Mouse (Mus musculus): ENCODE results near the gene Gadd45gip1.
A peak's percentile ranks its signal among the peaks of the same experiment; 100 is the strongest.

The Gadd45gip1 gene

DNA sequence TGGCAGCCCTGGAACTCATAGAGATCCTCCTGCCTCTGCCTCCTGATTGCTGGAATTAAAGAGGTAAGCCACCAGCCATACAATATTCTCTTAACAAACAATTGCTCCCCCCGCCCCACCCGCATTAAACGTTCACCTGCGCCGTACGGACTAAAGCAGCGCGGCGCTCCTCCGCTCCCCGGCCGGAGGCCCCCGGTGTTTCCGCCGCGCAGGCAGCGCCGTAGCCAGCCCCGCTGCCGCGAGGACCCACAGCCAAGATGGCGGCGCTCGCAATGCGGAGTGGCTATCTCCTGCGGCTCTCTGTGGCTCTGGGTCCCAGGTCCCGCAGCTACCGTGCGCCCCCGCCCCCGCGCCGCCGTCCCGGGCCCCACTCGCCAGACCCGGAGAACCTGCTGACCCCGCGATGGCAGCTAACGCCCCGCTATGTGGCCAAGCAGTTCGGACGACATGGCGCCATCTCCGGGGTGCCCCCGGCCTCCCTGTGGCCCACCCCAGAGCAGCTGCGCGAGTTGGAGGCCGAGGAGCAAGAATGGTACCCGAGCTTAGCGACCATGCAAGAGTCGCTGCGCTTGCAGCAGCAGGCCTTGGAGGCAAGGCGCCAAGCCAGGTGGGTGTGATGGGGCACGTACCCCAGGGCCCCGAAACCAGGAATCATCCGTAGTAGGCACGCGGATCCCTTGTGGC is 854 bp downstream of the Gadd45gip1 start:
- no peak for DNase-seq (ENCODE audit: low spot score)

DNA sequence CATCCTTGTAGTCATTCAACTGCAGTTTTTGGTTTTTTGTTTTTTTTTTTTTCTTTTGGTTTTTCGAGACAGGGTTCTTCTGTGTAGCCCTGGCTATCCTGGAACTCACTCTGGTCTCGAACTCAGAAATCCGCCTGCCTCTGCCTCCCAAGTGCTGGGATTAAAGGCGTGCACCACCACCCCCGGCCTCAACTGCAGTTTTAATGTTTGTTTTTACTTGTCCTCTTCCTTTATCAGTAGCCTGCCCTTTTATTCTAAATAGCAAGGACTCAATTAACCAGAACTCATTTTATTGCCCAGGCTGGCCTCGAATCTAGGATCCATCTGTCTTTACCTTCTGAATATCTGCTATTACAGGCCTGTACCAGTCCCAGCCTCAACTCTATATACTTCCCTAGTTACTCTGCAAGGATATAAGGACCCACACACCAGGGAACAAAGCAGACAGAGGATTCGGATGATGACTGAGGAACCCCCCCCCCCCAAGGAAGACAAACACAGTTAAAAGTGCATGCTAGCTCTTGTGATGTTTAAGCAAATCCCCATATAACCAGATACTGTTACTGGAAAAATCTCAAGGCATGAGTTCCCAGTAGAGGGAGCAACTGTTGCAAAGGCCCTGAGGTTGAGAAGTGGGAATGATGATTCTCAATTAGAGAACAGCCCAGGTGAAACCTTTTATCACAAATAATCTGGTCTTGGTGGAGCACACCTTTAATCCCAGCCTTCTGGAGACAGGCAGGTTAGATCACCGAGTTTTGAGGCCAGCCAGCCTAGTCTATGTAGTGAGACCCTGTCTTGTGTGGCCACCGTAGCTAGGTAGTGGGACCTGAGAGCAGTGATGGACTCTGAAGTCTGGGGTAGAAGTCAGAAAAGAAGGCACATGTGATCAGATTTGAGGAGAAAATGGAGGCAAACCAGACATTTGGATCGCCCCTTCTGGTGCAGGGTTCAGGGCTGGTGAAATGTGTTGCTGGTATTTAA is 1.7 kb downstream of the Gadd45gip1 start:
- no peak for DNase-seq (ENCODE audit: low spot score)

DNA sequence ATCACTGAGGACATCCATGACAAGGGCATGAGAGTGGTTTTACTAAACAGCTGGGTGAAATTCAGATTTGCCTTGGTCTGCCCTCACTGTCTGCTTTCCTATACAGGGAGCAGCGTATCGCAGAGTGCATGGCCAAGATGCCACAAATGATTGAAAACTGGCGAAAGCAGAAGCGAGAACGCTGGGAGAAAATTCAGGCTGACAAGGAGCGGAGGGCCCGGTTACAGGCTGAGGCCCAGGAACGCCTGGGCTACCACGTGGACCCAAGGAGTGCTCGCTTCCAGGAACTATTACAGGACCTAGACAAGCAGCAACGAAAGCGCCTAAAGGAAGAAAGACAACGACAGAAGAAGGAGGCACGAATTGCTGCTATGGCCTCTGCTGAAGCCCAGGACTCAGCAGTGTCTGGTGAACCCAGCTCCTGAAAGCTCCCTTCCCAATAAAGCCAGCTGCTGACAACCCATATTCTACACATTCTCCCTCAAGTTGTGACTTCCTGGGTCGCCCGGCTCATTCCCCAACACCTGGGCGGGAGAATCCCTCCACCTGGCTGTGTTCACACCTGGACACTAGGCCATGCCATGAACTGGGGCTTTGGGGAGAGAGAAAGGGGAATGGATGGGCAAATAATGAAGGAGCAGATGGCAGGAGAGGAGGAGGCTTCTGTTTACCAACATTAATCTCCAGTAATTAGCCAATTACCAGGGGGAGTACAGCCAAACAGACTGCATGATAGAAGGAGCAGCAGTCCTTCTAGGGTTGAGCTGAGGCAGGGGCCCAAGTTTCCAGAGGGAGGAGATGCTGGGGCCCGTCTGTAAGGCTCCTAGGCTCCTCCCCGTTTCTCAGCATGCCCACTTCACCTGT is 2.9 kb downstream of the Gadd45gip1 start:
- DNase-seq (ENCODE audit: low spot score): no peak

DNA sequence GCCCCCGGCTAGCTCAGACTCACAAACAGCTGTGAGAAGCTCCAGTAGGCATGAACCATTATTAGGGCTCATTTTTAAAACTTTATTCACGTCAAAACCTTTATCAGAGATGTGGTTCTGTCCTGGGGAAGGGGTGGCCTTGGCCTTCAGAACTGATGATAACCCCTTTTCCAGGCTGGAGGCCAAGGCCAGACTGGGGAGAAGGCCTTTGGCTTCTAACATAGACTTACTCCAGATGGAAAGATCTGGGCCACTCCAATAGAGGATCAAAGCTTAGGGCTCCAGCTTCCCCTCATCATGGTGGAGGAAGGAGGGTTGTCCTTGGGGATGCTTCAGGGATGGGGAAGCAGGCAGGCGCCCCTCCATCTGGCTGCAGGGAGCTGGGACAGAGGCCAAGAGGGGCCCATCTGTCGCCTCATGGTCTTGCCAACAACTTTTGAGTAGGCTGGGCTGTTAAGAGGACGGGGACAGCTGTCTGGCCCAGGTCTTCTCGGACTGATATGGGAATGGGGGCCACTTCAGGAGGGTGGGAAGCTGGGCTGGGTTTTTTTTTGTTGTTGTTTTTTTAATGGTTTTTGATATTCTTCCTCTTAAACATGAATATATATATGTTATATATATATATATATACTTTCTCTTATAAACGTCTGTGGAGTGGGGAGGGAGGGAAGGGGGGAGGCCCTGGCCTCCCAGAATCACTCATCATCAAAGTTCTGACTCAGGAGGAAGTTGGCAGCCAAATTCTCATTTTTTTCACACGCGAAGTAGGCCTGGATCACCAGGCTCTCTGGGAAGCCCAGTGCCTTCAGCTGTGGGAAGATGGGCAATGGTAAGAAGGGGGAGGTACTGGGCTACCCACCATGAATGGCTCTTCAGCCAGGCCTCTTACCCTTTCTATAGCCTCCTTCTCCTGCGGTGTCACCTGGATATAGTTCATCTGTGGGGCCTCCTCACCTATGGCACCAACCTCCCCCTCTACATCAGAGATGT is 3.8 kb downstream of the Gadd45gip1 start:
- peak; percentile 72 for DNase-seq (ENCODE audit: low spot score)

DNA sequence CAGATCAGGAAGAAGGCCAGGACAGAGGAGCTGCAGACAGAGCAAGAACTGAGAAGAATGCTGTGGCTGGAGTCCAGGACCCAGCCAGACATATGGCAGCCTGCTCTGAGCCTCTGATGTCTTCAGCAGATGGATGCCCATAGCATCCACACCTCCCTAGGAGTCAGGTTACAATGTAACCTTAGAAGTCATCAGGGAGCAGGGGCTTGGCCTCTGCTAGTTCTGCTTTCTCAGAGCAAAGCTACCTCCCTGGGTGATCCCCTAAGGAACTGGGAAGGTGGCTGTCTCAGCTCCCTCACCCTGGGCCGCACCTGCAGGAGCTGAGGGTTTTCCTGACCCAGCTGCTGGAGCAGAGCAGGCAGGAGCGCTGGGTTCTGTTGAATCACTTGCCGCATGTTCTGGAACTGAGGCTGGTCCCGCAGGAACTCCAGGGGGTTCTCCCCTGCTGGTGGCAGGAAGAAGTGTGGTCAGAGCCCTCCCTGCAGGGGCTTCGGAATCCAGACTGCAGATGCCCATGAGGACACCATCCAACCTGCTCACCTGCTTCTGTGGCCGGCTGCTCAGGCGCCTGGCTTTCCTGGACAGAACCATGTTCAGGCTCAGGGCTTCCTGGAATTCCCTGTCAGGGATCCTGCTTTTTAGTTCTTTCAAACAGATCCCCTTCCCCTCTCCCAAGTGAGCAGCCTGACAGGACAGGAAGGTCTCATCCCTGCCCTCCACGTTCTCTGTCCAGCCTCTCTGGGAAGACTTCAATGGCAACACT is 6.0 kb downstream of the Gadd45gip1 start:
- no peak for DNase-seq (ENCODE audit: low spot score)

DNA sequence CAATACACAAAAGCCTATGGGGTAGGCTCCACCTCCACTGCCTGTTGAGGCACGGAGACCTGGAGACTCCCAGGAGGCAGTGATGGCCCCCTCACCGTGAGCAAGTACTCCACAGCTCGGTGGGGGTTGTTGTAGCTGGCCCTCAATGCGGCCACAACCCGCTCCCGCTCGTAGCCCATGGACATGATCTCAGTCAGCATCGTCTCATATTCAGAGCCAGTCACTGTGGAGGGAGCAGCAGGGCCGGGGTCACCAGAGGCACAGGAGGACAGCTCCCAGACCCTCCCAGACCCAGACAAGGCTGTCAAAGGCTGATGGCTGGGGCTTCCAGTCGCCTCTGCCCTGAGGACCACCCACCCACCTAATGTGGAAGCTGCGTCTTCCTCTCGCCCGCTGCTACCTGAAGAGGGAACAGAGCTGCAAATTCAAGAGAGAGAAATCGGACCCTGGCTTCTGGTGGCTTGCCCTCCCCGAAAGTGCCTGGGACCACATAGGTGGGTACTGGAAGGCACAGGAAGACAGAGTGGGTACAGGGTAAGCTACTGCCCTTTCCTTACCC is 6.7 kb downstream of the Gadd45gip1 start:
- DNase-seq (ENCODE audit: low spot score): no peak

DNA sequence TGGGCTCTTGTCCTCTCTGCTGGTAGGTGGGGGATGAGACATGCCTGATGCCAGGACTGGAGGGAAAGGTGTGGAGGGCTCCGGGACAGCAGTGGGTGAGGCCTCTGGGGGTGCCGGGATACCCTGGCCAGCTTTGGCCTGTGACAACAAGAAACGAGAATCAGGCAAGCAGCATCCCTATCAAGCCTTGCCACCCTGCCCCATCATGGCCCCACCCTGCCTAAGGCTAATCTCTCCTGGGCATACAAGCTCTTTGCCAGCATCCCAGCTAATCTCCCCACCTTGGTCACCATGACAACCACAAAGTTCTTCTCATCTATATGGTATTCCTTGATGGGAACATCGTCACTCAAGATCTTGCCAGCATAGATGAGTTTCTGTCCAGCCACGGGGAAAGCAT is 7.2 kb downstream of the Gadd45gip1 start:
- DNase-seq (ENCODE audit: low spot score): no peak

DNA sequence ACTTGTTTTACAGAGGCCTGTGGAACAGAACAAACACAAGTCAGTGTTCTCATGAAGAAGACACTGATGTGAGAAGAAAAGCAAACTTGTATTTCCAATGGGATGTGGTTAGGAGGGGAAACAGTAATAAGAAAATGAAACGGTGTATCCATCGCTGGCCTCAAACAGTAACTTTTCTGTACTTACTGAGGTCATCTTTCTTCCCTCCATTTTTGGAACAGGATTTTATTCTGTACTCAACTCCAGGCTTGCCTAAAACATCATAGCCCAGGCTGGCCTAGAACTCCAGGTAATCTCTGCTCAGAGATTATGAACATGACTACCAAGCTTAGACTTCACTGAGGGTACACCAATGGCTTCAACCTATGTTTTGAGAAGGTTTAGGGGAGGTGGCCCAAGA is 8.1 kb downstream of the Gadd45gip1 start:
- DNase-seq (ENCODE audit: low spot score): no peak

DNA sequence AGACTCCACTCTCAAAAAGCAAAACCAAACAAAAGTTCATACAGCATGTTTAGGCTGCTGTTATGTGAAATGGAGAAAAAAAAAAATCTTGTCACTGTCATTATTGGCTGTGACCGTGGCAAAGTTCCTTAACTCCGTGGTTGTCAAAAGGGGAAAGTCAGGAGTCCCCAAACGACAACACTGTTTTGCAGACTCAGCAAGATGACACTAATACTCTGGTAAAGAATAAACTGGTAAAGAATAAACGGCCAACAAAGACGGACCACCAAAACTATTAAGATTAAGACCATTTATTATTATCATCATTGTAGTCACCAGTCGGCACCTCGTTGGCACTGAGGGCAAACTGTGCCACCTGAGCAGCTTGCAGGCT is 8.5 kb downstream of the Gadd45gip1 start:
- DNase-seq (ENCODE audit: low spot score): no peak

DNA sequence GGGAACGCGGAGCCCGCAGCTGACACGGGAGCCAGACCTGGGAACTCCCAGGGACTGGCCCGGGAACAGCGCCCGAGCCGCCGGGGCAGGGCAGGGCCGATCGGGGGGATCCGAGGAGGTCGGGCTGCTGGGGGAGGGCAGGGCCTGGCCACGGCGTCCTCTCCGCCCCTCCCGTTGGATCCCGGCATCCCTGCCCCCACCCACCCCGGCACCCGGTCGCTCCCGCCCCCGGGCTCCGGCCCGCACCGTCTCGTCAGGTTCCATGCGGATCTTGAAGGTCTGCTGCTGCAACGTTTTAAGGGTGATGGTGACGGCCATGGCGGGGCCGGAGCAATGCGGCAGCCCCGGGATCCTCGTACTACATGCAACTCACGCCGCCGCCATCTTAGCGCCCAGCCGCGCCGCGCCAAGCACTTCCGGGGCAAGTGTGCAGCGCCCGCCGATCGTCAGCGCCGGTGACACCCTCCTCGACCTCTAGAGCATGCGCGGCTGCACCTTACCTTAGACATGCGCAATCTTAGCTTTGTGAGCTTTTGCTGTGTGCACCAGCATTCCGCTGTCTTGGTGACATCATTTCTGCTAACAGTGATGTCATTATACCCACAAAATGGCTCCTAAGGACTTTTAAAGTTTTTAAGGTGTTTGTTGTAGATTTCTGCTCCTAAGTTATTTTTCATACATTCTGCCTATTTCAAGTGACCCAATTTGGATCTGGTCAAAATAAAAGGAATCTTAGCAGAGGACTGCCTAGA is 9.1 kb downstream of the Gadd45gip1 start, which contains the start of gene Rad23a:
TSS of gene Rad23a (minus strand) at position 418 of the 752 bp plus-strand sequence.
- peak; percentile 78 for DNase-seq (ENCODE audit: low spot score)

DNA sequence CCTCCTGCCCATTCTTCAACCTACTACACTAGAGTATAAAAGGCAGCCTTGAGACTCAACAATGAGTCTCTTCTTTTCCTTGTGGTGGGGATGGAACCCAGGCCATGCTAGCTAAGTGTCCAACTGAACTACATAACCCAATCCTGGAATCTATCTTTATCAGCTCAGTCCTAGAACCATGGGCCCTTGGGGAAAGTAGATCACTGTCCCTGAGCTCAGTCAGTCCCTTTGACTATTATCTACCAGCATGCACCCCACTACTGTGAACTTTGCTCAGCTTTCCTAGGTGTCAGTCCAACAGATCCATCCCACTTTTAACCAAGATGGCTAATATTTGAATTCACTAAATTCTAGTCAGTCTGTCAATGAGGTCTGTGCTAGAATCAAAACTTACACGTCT is 10.2 kb downstream of the Gadd45gip1 start:
- no peak for DNase-seq (ENCODE audit: low spot score)

DNA sequence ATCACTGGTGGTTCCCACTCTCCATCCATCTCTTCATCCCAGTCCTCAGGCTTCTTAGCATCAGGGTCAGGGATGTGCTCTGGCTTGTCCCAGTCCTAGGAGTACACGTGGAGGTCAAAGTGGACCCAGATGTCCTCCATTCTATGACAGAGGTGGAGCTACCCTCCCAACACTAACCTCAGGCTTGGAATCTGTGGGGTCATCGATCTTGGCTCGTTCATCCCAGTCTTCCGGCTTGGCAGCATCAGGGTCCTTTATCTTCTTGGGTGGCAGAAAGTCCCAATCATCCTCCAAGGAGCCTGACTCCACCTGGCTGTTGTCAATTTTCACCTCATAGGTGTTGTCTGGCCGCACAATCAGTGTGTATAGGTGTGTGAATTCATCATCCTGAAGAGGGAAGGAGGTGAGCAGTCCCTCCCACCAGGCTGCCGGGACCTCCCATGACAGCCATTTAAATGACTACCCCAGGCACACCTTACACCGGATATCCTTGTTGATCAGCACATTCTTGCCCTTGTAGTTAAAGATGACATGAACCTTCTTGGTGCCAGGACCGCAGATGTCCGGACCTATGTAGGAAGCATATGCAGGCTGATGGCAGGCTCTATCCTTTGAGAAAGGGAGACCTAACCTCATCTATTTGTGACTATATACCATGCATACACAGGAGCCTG is 13.2 kb downstream of the Gadd45gip1 start:
- DNase-seq (ENCODE audit: low spot score): no peak

DNA sequence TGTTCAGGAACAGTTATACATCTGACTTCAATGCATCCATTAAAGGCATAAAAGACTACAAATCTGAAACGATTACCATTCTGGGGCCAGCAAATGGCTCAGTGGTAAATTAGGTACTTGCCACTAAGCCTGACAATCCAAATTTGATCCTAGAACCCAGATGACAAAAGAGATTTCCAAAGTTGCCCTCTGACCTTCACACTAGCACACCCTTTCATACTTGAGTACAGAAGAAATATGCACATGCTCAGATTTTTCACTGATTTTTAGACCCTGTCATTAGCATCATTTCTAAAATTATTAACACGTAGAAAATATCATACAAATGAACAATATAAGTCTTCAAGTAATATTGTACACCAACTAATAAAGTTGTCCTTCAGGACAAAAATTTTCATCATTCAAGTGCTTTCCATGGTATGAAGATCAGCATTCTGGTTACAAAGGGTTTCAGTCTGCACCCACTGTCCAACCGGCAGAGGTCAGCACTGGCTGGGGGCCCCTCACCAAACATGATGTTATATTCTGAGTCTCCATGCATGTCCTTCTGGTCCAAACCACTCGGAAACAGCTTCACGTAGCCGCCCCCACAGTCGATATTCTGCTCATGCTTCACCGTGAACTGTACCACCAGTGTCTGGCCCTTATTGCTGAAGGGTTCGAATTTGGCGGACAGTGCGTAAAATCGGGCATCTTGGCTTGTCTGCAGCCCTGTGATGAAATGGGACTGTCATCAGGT is 14.2 kb downstream of the Gadd45gip1 start:
- DNase-seq (ENCODE audit: low spot score): no peak

DNA sequence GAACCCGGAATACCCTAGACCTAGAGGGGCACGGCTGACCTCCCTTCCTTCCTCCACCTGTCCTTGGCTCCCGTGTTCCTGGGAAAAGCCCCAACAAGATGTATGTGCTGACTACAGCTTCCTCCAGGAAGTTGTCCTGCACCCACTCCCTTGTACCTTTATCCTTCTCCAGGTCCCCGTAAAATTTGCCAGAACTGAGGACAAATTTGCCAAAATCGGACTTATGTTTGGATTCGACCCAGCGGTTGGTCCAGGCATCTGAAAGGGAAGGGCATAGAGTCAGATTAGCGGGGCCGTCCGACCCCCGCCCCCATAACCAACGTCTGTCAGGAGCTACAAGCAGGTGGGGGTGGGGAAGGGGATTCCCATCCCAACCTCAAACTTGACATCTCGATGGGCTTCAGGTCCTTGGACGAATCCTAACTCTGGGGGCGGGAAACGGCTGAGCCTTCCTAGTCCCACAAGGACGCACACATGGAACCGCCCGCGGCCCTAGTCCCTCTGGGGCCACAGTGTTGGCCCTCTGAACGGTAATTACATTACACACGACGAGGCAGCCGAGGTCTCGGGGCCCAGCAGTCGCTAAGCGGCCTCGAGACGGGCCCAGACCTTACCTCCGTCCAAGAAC is 14.9 kb downstream of the Gadd45gip1 start:
- no peak for DNase-seq (ENCODE audit: low spot score)

DNA sequence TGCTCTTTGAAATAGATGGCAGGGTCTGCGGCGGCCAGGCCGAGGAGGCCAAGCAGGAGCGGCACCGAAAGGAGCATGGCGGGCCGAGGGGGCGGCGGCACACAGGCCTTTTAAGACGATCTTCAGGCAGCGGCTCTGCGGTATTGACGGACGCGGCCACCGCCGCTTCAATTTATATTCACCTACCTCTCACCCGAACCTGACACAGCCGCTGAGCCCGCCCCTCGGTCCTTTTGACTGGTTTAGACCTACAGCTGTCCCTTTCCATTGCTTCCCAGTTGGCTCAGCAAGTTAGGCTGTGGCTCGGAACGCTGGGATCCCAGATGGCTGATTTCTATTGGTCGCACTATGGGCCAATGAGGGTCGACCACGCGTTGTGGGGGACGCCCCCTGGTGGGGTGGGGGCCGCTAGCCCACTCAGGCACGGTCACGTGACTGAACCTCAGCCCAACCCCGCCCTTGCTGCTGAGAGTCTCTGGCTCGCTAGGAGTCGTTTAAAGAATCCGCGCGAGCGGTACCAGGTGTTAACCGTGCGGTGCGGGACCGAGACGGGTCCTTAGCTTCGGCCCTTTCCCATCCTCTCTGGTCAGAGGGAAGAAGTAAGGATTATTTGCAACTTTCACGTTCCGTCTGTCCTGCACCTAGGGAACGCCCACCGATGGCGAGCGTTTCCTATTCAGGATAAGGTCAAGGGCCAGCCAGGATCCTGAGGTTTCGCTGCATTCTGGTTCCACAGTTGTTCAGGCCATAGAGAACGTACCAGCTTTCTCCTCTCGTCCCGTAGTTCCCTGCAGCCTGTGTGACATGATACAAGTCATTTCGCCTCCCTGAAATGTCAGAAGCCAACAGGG is 15.6 kb downstream of the Gadd45gip1 start, which contains the start of gene Calr:
TSS of gene Calr (minus strand) at position 213 of the 851 bp plus-strand sequence.
- peak; percentile 99 for DNase-seq (ENCODE audit: low spot score)

DNA sequence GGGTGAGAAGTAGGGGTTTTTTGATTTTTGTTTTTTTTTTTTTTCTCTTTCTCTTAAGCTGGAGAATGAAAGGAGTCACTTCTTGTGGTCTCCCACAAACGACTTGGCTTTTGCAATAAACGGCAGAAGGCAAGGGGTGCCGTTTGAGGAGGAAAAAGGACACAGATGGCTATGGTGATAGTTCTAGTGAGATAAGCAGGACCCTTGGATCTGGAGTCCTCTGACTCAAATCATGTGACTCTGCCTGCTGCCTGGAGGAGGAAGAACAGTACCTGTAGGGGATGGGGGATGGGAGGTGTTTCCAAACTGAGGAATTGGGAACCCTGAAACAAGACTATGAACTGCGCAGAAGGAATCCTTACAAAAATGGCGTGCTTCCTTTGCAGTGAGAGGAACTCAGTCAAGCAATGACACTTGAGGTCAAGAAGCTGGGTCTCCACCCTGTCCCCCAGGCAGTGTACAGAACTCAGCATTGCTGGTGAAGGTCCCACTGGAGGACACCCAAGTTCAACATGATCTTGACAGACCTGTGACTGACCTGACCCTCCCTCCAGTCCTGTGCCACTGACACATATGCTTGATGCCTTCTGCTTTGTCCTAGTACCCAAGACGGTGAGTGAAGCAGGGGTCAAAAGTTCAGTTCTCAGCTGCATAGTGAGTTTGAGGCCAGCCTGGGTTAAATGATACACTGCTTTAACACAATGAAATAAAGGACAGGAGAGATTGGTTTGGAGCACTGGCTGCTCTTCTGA is 16.5 kb downstream of the Gadd45gip1 start:
- no peak for DNase-seq (ENCODE audit: low spot score)

All from layer of hippocampus, adult 9-10 months (tissue).